Mouse (Mus musculus) thymus, adult 2 months (tissue): ENCODE results near the gene Setd3.

ENCODE experiments used
- CTCF ChIP-seq: fragments of 200-500 bp; IDR thresholded peaks from 2 replicates; pipeline ENCODE4 v1.5.1; 2012; ENCODE audit warnings: mild to moderate bottlenecking, control low read depth, low read length, moderate library complexity, borderline replicate concordance; ENCODE audit not compliant: control insufficient read depth, poor library complexity, insufficient read depth; ENCODE audit errors: extremely low read depth
- POLR2A ChIP-seq: fragments of 200-500 bp; IDR thresholded peaks from 2 replicates; pipeline ENCODE4 v1.6.1; 2012; ENCODE audit warnings: mild to moderate bottlenecking, low read length, control low read depth, moderate library complexity; ENCODE audit not compliant: control insufficient read depth, poor library complexity, insufficient read depth; ENCODE audit errors: extremely low read depth

- no peak for TF ChIP-seq CTCF
- TF ChIP-seq POLR2A = no peak
Observed at GRCm38 (mm10) chr12:108088253-108088652, 90.9 kb downstream of the Setd3 start.
